Mouse (Mus musculus): ENCODE results near the gene Flvcr2. TPM values are rescaled to one million over a fixed set of nuclear protein-coding genes. Genes with fewer than 3 reads are reported as not detected.
A peak's percentile ranks its signal among the peaks of the same experiment; 100 is the strongest.

The Flvcr2 gene
- polyA plus RNA-seq, 1 experiment from 2014 or later, result 5.6 TPM

DNA sequence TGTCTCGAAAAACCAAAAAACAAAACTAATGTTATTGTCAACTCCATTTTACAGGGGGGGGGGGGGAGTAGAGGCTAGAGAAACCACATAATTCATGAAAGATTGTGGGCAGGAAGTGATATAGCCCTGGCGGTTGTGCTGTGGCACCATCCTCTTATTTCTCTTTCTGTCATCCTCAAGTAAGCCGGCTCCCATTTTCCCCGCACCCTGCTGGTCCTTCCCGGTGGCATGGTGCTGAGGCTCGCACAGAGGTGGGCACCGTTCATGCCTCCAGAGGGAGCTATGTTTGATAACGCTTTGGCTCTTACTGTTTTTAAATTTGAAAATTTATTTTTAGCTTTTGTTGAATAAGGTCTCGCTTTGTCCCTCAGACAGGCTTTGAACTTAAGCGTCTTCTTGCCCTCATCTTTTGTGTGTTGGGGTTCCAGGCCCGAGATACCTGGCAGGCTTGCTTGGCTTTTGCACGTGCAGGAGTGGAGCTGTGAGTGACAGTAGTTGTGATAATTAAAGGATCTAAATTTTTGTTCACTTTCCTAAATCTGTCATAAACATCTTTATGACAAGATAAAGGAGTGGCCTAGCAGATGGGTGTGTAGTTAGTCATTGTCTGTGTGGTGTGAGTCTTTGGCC is 93.1 kb downstream of the Flvcr2 start:
- Histone ChIP-seq H3K36me3 (peaks cover 4% of the 10 kb centered on the region), H3K4me3 (replicated peaks) (no peak overlapping the region), H3K9me3 (replicated peaks) (no peaks in the 10 kb centered on the region), H3K4me1 (no peaks in the 10 kb centered on the region), H3K9ac (replicated peaks) (no peak overlapping the region), H3K4me2 (no peak overlapping the region), H3K27me3 (replicated peaks) (no peaks in the 10 kb centered on the region), H3K27ac (replicated peaks) (no peak overlapping the region)
- ATAC-seq (ENCODE audit: low FRiP score), result no peak
- WGBS, result 90% methylated on average over 12 of the region's 12 CpGs

- peak; percentile 61; the same call in 1 of the 2 replicates for ATAC-seq (ENCODE audit: low FRiP score)
- no peak overlapping the region for H3K27ac ChIP-seq (replicated peaks)
- no peak overlapping the region for H3K4me3 ChIP-seq (replicated peaks)
- 87% methylated on average over 7 of the region's 7 CpGs for WGBS
- no peaks in the 10 kb centered on the region for H3K9me3 ChIP-seq (replicated peaks)
- no peaks in the 10 kb centered on the region for H3K4me1 ChIP-seq
- peaks cover 13% of the 10 kb centered on the region for H3K36me3 ChIP-seq
- no peaks in the 10 kb centered on the region for H3K27me3 ChIP-seq (replicated peaks)
- no peak overlapping the region for H3K4me2 ChIP-seq
- no peak overlapping the region for H3K9ac ChIP-seq (replicated peaks)
Observed at GRCm38 (mm10) chr12:85848164-85848958, 102.0 kb downstream of the Flvcr2 start.

DNA sequence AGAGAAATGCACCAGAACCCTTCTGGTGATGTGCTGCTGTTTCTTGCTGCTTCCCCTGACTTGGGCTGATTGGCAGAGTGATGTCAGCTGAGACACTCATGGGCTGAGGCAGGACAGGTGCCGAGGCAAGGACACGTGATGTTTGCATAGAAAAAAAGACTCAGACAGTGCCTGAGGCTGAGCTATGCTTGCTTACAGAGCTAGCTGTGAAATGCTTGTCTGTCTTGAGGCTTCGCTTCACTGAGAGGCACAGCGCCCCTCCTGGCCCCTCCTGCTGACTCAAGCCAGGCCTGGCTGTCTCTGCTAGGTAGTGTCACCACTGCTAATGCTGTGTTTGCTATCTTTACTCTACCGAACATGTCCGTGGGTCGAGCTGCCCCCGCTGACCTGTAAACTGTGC is 104.3 kb downstream of the Flvcr2 start:
- Histone ChIP-seq H3K36me3 (peaks cover 13% of the 10 kb centered on the region), H3K4me2 (no peak overlapping the region), H3K27ac (replicated peaks) (no peak overlapping the region), H3K4me1 (no peaks in the 10 kb centered on the region), H3K4me3 (replicated peaks) (no peak overlapping the region), H3K27me3 (replicated peaks) (no peaks in the 10 kb centered on the region), H3K9ac (replicated peaks) (no peak overlapping the region), H3K9me3 (replicated peaks) (no peaks in the 10 kb centered on the region)
- WGBS, result 93% methylated on average over 8 of the region's 8 CpGs
- ATAC-seq (ENCODE audit: low FRiP score), result no peak

DNA sequence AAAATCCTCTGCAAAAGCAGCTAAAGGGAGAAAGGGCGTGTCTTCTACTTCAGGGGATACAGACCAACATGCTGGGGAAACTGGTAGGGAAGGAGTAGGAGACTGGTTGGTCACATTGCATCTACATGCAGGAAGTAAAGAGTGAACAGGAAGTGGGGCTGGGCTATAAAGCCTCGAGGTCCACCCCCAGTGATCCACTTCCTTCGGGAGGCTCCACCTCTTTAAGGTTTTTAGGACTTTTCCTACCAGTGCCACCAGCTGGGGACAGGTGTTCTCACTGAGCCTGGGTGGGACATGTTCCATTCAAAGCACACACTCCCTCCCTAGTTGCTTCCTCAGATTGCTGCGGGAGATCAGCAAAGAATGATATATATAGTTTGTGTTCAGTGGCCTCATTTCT is 107.5 kb downstream of the Flvcr2 start:
- Histone ChIP-seq H3K27me3 (replicated peaks) (no peaks in the 10 kb centered on the region), H3K9ac (replicated peaks) (no peak overlapping the region), H3K9me3 (replicated peaks) (no peaks in the 10 kb centered on the region), H3K36me3 (peaks cover 13% of the 10 kb centered on the region), H3K4me3 (replicated peaks) (no peak overlapping the region), H3K4me1 (no peaks in the 10 kb centered on the region; the same call in 1 of the 2 replicates), H3K27ac (replicated peaks) (no peak overlapping the region), H3K4me2 (no peak overlapping the region)
- 91% methylated on average over 4 of the region's 4 CpGs for WGBS
- ATAC-seq (ENCODE audit: low FRiP score), result no peak

DNA sequence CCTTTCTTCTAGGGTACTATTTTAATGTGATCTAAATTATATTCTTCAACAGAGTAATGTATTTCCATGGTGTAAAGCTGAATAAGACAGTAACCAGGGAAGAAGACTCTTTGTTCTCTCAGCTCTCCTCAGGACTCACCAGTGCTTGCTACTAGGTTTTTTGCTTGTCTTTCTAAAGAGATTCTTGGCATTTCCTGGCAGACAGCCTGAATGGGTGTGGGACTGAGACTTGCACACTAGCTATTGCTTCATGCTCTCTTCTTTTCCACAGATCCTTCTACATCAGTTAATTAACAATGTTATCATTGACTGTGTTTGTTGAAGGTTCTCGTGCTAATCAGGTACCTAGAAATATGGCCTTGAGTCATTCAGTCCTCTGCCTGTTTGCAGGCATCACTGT is 107.9 kb downstream of the Flvcr2 start:
- no peaks in the 10 kb centered on the region; the same call in 1 of the 2 replicates for H3K4me1 ChIP-seq
- no peak overlapping the region for H3K9ac ChIP-seq (replicated peaks)
- H3K9me3 ChIP-seq (replicated peaks), result no peaks in the 10 kb centered on the region
- H3K4me2 ChIP-seq, result no peak overlapping the region
- no peak overlapping the region for H3K4me3 ChIP-seq (replicated peaks)
- H3K27ac ChIP-seq (replicated peaks), result no peak overlapping the region
- ATAC-seq (ENCODE audit: low FRiP score), result no peak
- H3K27me3 ChIP-seq (replicated peaks), result no peaks in the 10 kb centered on the region
- H3K36me3 ChIP-seq, result peaks cover 10% of the 10 kb centered on the region
- 87% methylated on average over 1 of the region's 1 CpGs for WGBS

GRCm38 (mm10) chr12:85857300-85857699 is 111.0 kb downstream of the Flvcr2 start:
- peaks cover 5% of the 10 kb centered on the region; the same call in 1 of the 2 replicates for H3K4me1 ChIP-seq
- no peaks in the 10 kb centered on the region; the same call in 1 of the 2 replicates for H3K36me3 ChIP-seq
- H3K4me2 ChIP-seq, result no peak overlapping the region
- H3K27ac ChIP-seq (replicated peaks), result no peak overlapping the region
- no peak overlapping the region for H3K4me3 ChIP-seq (replicated peaks)
- WGBS, result 96% methylated on average over 7 of the region's 7 CpGs
- no peak overlapping the region for H3K9ac ChIP-seq (replicated peaks)
- H3K27me3 ChIP-seq (replicated peaks), result no peaks in the 10 kb centered on the region
- ATAC-seq (ENCODE audit: low FRiP score), result no peak
- no peaks in the 10 kb centered on the region for H3K9me3 ChIP-seq (replicated peaks)

- H3K4me2 ChIP-seq, result no peak overlapping the region
- H3K9ac ChIP-seq (replicated peaks), result no peak overlapping the region
- no peaks in the 10 kb centered on the region; the same call in 1 of the 2 replicates for H3K36me3 ChIP-seq
- H3K4me3 ChIP-seq (replicated peaks), result no peak overlapping the region
- 77% methylated on average over 3 of the region's 3 CpGs for WGBS
- peaks cover 12% of the 10 kb centered on the region; the same call in 1 of the 2 replicates for H3K4me1 ChIP-seq
- H3K27ac ChIP-seq (replicated peaks), result no peak overlapping the region; the same call in 1 of the 2 replicates
- no peaks in the 10 kb centered on the region for H3K9me3 ChIP-seq (replicated peaks)
- no peak for ATAC-seq (ENCODE audit: low FRiP score)
- no peaks in the 10 kb centered on the region for H3K27me3 ChIP-seq (replicated peaks)
Observed at GRCm38 (mm10) chr12:85859111-85859510, 112.8 kb downstream of the Flvcr2 start.

- H3K27ac ChIP-seq (replicated peaks), result no peak overlapping the region
- H3K9me3 ChIP-seq (replicated peaks), result no peaks in the 10 kb centered on the region
- no peak overlapping the region for H3K4me3 ChIP-seq (replicated peaks)
- WGBS, result 42% methylated on average over 3 of the region's 3 CpGs
- H3K36me3 ChIP-seq, result peaks cover 3% of the 10 kb centered on the region; the same call in 1 of the 2 replicates
- H3K4me1 ChIP-seq, result peaks cover 12% of the 10 kb centered on the region; the same call in 1 of the 2 replicates
- ATAC-seq (ENCODE audit: low FRiP score), result no peak
- no peaks in the 10 kb centered on the region for H3K27me3 ChIP-seq (replicated peaks)
- H3K9ac ChIP-seq (replicated peaks), result no peak overlapping the region
- H3K4me2 ChIP-seq, result no peak overlapping the region
Observed at GRCm38 (mm10) chr12:85859511-85860189, 113.3 kb downstream of the Flvcr2 start.

DNA sequence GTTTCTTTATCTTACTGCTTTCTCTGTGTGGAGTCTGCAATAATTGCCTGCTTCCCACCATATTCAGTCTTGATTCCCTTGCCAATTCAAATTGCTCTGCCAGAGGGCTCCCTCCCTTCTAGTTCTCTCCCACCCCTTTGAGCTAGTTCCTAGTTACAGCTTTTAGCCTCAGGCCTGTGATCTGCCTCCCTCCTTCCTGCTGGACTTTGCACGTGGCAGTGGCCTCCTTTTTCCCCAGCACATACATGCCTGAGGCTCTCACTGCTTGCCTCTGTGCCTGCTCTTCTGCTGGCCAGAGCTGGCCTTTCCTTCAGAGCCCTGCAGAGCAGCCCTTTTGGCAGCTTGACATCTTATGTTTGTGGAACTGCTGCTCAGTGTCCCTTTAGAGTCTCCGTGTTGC is 116.2 kb downstream of the Flvcr2 start:
- WGBS, result 32% methylated on average over 2 of the region's 2 CpGs
- no peak for ATAC-seq (ENCODE audit: low FRiP score)
- no peaks in the 10 kb centered on the region for H3K27me3 ChIP-seq (replicated peaks)
- peaks cover 12% of the 10 kb centered on the region; the same call in 1 of the 2 replicates for H3K4me1 ChIP-seq
- H3K4me3 ChIP-seq (replicated peaks), result no peak overlapping the region
- no peak overlapping the region for H3K4me2 ChIP-seq
- H3K27ac ChIP-seq (replicated peaks), result 0 out of 2 replicates have a peak overlapping the region, but pooled peaks have one; percentile 2
- H3K9ac ChIP-seq (replicated peaks), result no peak overlapping the region
- H3K9me3 ChIP-seq (replicated peaks), result no peaks in the 10 kb centered on the region
- H3K36me3 ChIP-seq, result 0 out of 2 replicates have a peak, but pooled peaks cover 3% of the 10 kb centered on the region

All from neural tube, embryonic 15.5 days (tissue).